Mouse (Mus musculus) embryonic facial prominence, embryonic 10.5 days (tissue): ENCODE measurements at regions not wholly inside any gene's neighbourhood (a gene's known extent, or its start where the extent isn't known, plus 50 kb on each side); places are given as distances from the start of the nearest gene placed in this dataset.

ENCODE experiments used
- DNase-seq: peaks from one replicate; pipeline ENCODE4 v3.0.0-alpha.2; 2017; ENCODE audit warnings: low spot score
- H3K27ac ChIP-seq: fragments of 300-500 bp; sonication (generic); replicated peaks from 2 replicates; pipeline ENCODE4 v1.5.1; 2016; ENCODE audit warnings: mild to moderate bottlenecking
- H3K27me3 ChIP-seq: fragments of 300-500 bp; sonication (generic); replicated peaks from 2 replicates; pipeline ENCODE4 v1.6.1; 2016; ENCODE audit warnings: low read depth, mild to moderate bottlenecking; ENCODE audit not compliant: poor library complexity, severe bottlenecking
- H3K36me3 ChIP-seq: fragments of 300-500 bp; sonication (generic); replicated peaks from 2 replicates; pipeline ENCODE4 v1.6.1; 2016; ENCODE audit warnings: mild to moderate bottlenecking, moderate library complexity
- H3K4me1 ChIP-seq: fragments of 300-500 bp; sonication (generic); 2 replicates; pipeline ENCODE4 v1.6.1; 2016
- H3K4me3 ChIP-seq: fragments of 300-500 bp; sonication (generic); 2 replicates; pipeline ENCODE4 v1.5.1; 2016; ENCODE audit warnings: mild to moderate bottlenecking, moderate library complexity
- H3K9me3 ChIP-seq: fragments of 300-500 bp; sonication (generic); 2 replicates; pipeline ENCODE4 v1.6.1; 2016; ENCODE audit warnings: mild to moderate bottlenecking
- WGBS: fragments of 180-500 bp; shearing (Covaris S2); methylation state at CpG from one replicate; pipeline ENCODE4 v1.1.7; 2016; 5-methylcytosine and 5-hydroxymethylcytosine counted together

DNA sequence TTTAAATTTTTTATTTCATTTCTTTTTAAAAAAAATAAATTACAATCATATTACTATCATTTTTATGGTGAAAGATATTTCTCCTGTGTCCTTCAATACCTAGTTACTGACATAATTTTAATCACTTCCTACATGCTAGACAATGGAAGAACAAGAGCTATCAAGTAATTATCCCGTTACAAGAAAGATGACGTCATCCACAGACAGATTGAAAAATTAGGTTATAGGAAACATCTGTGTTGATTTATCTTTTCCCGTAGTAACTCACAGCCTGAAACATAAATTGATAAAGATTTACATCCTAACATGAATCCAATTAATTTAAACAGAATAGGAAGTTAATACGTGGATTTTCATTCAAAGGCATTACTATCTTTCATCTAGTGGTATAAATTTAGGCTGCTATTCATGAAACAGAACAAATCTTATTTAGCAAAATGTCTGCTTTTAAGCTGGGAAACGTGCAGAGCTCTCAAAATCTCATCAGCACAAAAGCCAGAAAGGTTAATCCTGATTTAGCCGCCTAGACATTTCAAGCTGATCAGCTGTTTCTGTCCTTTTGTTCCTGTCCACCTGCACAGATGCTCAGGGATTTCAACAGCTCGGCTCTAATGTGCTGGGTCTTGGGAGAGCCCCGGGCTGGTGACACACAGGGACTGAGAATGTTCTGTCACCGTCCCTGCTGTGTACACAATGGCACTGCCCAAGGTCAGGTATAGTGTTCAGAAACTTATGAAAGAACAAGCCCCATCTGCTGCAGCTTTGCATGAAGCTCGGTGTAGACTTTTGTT, 189.0 kb upstream of the Cd180 start:
- Histone ChIP-seq H3K9me3 (no peaks in the 10 kb centered on the region), H3K27me3 (0 out of 2 replicates have a peak, but pooled peaks cover 12% of the 10 kb centered on the region), H3K27ac (no peak overlapping the region), H3K4me3 (no peak overlapping the region), H3K36me3 (no peaks in the 10 kb centered on the region), H3K4me1 (peaks cover 15% of the 10 kb centered on the region)
- WGBS, result 49% methylated on average over 10 of the region's 10 CpGs
- peak; percentile 31 for DNase-seq

DNA sequence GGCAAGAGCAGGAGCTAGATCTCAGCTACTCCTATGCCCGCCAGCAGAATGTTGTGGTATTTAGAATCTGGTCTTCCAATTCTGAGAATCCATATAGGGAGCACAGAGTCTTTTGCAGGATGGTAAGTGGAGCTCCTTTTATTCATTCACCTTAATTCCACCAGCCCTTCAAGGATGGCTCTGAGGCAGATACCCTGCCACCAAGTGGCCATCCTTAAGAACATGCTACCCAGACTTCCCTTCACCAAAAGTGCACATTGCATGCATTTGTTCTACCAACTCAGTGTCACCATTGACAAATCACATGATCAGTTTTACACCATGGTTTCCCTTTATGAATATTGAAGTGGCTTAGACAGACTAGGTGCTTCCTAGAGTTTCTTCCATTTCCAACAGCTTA, 186.1 kb upstream of the Cd180 start:
- no peaks in the 10 kb centered on the region for H3K36me3 ChIP-seq
- no peak for DNase-seq
- 0 out of 2 replicates have a peak, but pooled peaks cover 12% of the 10 kb centered on the region for H3K27me3 ChIP-seq
- H3K9me3 ChIP-seq, result no peaks in the 10 kb centered on the region
- H3K4me1 ChIP-seq, result peaks cover 24% of the 10 kb centered on the region
- no peak overlapping the region for H3K27ac ChIP-seq
- WGBS, result 67% methylated on average over 1 of the region's 1 CpGs
- H3K4me3 ChIP-seq, result no peak overlapping the region

- H3K27me3 ChIP-seq, result 0 out of 2 replicates have a peak, but pooled peaks cover 12% of the 10 kb centered on the region
- H3K4me3 ChIP-seq, result no peak overlapping the region
- no peak overlapping the region for H3K27ac ChIP-seq
- no peaks in the 10 kb centered on the region for H3K36me3 ChIP-seq
- H3K4me1 ChIP-seq, result peaks cover 24% of the 10 kb centered on the region
- DNase-seq, result no peak
- H3K9me3 ChIP-seq, result no peaks in the 10 kb centered on the region
Measured at GRCm38 (mm10) chr13:102507916-102508315, 185.4 kb upstream of the Cd180 start.

GRCm38 (mm10) chr13:102510733-102511279, 182.6 kb upstream of the Cd180 start:
- WGBS, result 38% methylated on average over 1 of the region's 1 CpGs
- H3K36me3 ChIP-seq, result no peaks in the 10 kb centered on the region
- H3K4me3 ChIP-seq, result no peak overlapping the region
- H3K4me1 ChIP-seq, result peaks cover 13% of the 10 kb centered on the region; the same call in 1 of the 2 replicates
- H3K27ac ChIP-seq, result no peak overlapping the region
- H3K9me3 ChIP-seq, result no peaks in the 10 kb centered on the region
- 0 out of 2 replicates have a peak, but pooled peaks cover 12% of the 10 kb centered on the region for H3K27me3 ChIP-seq
- no peak for DNase-seq

- no peak for DNase-seq
- H3K36me3 ChIP-seq, result no peaks in the 10 kb centered on the region
- WGBS, result 92% methylated on average over 5 of the region's 5 CpGs
- H3K9me3 ChIP-seq, result no peaks in the 10 kb centered on the region
- no peaks in the 10 kb centered on the region; the same call in 1 of the 2 replicates for H3K4me1 ChIP-seq
- H3K27me3 ChIP-seq, result no peaks in the 10 kb centered on the region
- no peak overlapping the region for H3K27ac ChIP-seq
- no peak overlapping the region for H3K4me3 ChIP-seq
Measured at GRCm38 (mm10) chr13:102518169-102518882, 175.0 kb upstream of the Cd180 start.

DNA sequence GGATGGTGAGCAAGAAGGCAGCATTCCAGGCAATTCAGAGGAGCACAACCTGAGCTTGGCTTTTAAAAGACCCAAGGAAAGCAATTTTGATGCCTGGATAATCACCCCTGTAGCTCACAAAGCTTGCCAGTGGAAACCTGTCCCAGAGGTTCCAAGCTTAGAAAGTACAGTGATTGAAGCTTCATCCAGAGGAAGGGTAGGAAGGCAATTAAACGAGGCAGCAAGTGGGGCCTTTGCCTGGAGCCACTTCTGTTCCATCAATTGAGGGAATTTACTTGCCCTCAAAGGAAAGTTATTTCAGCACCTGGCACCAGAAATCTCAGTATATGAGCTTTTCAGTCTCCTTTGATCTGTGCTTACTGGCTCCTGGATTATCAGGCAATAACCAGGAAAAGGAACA, 171.9 kb upstream of the Cd180 start:
- no peak overlapping the region for H3K27ac ChIP-seq
- no peaks in the 10 kb centered on the region for H3K36me3 ChIP-seq
- no peaks in the 10 kb centered on the region for H3K27me3 ChIP-seq
- WGBS, result 45% methylated on average over 1 of the region's 1 CpGs
- no peak for DNase-seq
- H3K9me3 ChIP-seq, result no peaks in the 10 kb centered on the region
- no peaks in the 10 kb centered on the region; the same call in 1 of the 2 replicates for H3K4me1 ChIP-seq
- H3K4me3 ChIP-seq, result no peak overlapping the region

DNA sequence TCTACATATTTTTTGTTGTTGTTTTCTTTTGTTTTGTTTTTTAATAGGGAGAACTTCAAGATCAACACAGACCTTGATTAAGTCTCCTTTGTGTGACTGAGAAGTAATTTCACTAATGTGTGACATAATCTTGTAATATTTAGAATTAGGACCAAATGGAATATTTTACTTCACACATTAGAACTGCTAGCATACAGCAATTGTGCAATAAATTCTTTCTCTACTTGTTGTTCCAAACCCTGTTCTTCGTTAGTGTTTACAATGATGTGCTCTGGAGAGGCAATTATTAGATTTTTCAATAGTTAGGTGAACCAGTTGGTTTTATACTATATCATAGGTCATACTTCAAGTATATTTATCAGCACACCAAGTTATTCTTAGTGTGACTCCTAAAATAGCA, 171.3 kb upstream of the Cd180 start:
- H3K27me3 ChIP-seq, result no peaks in the 10 kb centered on the region
- no peak overlapping the region for H3K27ac ChIP-seq
- H3K36me3 ChIP-seq, result no peaks in the 10 kb centered on the region
- no peaks in the 10 kb centered on the region for H3K9me3 ChIP-seq
- no peak for DNase-seq
- no peak overlapping the region for H3K4me3 ChIP-seq
- WGBS, result 86% methylated on average over 1 of the region's 1 CpGs
- H3K4me1 ChIP-seq, result no peaks in the 10 kb centered on the region; the same call in 1 of the 2 replicates

GRCm38 (mm10) chr13:102526621-102527140, 166.7 kb upstream of the Cd180 start:
- H3K4me1 ChIP-seq, result no peaks in the 10 kb centered on the region
- H3K27me3 ChIP-seq, result no peaks in the 10 kb centered on the region
- no peaks in the 10 kb centered on the region for H3K9me3 ChIP-seq
- no peak overlapping the region for H3K27ac ChIP-seq
- 82% methylated on average over 11 of the region's 11 CpGs for WGBS
- DNase-seq, result no peak
- H3K36me3 ChIP-seq, result no peaks in the 10 kb centered on the region
- H3K4me3 ChIP-seq, result no peak overlapping the region

GRCm38 (mm10) chr13:102533784-102534183, 159.6 kb upstream of the Cd180 start:
- no peak for DNase-seq
- Histone ChIP-seq H3K36me3 (no peaks in the 10 kb centered on the region), H3K9me3 (no peaks in the 10 kb centered on the region), H3K27me3 (0 out of 2 replicates have a peak, but pooled peaks cover 10% of the 10 kb centered on the region), H3K27ac (no peak overlapping the region), H3K4me3 (no peak overlapping the region), H3K4me1 (peaks cover 21% of the 10 kb centered on the region)
- 21% methylated on average over 4 of the region's 4 CpGs for WGBS

GRCm38 (mm10) chr13:102537424-102538242, 155.7 kb upstream of the Cd180 start:
- 32% methylated on average over 19 of the region's 19 CpGs for WGBS
- peak; percentile 39 for DNase-seq
- H3K27me3 ChIP-seq, result peaks cover 10% of the 10 kb centered on the region; the same call in 1 of the 2 replicates
- peaks cover 21% of the 10 kb centered on the region for H3K4me1 ChIP-seq
- H3K27ac ChIP-seq, result peak overlapping the region; percentile 48
- no peaks in the 10 kb centered on the region for H3K9me3 ChIP-seq
- peak overlapping the region; percentile 40 for H3K4me3 ChIP-seq
- no peaks in the 10 kb centered on the region for H3K36me3 ChIP-seq

GRCm38 (mm10) chr13:102540436-102540835, 152.9 kb upstream of the Cd180 start:
- Histone ChIP-seq H3K4me1 (peaks cover 28% of the 10 kb centered on the region), H3K9me3 (no peaks in the 10 kb centered on the region), H3K36me3 (no peaks in the 10 kb centered on the region), H3K4me3 (no peak overlapping the region), H3K27ac (no peak overlapping the region), H3K27me3 (peaks cover 14% of the 10 kb centered on the region)
- no peak for DNase-seq
- WGBS, result 83% methylated on average over 4 of the region's 4 CpGs
